Mouse (Mus musculus): Measurements from ENCODE around the gene Arhgef19.
A peak's percentile ranks its signal among the peaks of the same experiment; 100 is the strongest.

The Arhgef19 gene

DNA sequence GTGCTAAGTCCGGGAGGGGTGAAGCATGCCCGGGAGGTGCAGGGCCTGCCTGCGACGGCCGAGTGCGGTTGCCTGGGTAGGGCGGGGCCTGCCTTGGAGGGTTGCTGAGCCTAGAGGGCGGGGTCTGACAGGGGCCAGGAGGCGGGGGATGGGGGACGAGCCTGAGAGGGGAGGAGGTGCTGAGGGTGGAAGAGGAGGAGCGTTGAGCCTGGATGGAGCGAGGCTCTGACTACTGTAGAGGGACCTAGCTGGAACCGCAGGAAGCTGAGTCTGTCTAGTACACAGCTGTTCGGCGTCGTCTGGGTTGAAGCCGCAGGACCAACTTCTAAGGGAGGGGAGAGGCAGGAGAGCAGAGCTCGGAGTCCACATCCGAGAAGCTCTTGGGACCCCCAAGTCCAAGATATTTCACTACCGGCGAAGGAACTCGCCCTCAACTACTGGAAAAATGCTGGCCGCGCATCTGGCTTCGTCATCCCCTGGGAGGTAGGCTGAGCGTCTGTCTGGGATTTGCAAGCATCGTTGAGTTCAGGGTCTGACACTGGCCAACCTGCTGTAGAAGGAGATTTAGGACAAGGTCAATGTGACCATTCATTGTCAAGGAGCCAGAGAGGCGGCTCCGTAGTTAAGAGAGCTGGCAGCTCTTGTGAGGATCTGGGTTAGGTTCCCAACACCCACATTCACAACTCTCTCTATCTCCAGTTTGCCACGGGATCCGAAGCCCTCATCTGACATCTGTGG, at the start of gene Arhgef19:
Arhgef19 (plus strand) TSS at position 112 of the 738 bp plus-strand sequence.
- peak in 1 of 2 experiments; percentile 61 for DNase-seq (ENCODE audit: low spot score in 2 of 2)

DNA sequence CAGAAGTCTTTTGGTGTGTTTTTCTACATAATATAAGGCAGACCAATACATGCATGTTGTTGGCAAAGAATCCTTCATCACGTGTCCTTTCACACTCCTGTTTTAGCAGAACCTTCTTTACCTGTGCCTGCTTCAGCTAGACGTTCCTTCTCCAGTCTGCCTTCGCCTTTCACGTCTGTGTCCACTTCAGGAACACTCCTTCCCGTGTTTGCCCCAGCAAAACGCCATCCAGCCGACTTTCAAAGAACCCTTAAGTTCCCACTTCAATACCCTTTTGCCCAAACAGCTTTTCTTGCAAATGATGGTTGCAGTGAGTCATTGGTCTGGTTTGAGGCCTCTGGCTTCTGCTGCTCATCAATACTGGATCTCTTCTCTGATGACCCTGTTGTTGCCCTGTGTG, 48.0 kb upstream of the Arhgef19 start:
- DNase-seq (ENCODE audit: low spot score in 2 of 2), result no peak

DNA sequence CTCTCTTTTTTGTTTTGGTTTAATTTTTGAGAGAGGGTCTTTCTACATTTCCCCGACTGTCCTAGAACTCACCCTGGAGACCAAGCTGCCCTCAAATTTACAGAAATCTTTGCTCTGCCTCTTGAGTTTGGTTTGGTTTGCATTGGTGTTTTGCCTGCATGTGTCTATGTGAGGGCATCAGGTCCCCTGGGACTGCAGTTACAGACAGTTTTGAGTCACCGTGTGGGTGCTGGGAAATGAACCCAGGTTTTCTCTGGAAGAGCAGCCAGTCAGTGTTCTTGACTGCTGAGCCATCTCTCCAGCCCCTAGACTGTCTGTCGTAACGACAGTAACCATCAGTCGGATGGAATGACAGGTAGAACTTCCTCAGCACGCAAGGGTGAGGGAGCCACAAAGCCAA, 44.7 kb upstream of the Arhgef19 start:
- no peak for DNase-seq (ENCODE audit: low spot score in 2 of 2)

DNA sequence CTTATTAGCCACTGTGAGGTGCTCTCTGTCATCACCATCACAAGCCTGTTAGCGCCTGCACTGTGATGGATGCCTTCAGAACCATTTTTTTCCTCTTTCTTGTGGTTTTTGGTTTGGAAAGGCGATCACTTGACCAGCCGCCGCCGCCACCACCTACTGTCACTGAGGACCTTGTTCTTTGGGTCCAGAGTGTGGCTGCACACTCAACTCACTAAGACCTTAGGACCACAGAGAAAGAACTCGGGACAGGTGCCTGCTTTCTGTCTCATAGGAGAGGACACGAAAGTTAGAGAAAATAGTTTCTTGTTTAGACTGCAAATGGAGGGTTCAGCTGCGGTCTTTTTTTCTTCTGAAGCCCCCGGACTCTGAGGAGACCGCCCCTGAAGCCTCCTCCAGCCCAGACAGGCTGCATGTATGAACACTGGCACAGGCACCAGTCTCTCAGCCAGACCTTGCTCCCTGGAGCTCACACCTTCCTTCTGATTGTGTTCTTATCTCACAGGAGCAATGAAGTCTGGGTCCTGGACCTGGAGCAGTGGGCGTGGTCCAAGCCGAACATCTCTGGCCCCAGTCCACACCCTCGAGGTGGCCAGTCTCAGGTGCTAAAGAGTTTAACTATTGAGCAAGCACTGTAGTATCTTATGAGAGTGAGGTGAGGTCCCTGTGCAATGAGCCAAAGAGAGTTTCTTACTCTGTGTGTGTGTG, 42.2 kb upstream of the Arhgef19 start:
- DNase-seq (ENCODE audit: low spot score in 2 of 2), result no peak

DNA sequence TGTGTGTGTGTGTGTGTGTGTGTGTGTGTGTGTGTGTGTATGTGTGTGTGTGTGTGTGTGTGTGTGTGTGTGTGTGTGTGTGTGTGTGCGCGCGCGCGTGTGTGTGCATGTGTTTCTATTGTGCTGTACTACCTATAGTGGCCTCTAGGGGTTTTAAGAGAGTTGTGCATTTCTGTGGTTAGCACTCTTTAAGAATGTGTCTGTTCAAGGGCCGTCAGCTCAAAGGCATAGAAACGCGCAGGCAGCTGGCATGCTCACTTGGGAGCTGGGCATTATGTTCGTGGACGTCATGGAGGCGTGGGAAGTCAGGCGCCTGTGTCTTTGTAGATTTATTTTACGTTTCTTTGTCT, 41.6 kb upstream of the Arhgef19 start:
- no peak for DNase-seq (ENCODE audit: low spot score in 2 of 2)

- DNase-seq (ENCODE audit: low spot score in 2 of 2), result no peak
These were observed 38.4 kb upstream of the Arhgef19 start for GRCm38 (mm10) chr4:141200906-141201305.

DNA sequence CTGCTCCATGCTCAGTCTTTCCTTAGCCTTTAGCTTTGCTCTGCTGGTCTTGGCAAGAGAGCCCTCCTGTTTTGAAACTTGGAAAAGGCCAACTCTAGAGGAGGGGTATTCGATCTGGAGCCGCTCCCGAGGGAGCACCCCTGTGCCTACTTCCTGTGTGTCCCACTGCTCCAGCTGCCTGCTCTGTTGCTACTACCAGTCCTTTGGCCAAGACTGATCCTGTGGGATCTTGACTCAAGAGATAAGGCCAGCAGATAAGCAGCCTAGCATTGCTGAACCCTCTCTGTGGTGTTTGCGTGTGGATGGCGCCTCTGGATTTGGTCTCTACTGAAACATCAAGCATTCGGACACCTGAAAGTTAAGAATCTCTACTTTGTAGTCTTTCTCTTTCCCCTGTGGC, 37.1 kb upstream of the Arhgef19 start:
- DNase-seq (ENCODE audit: low spot score in 2 of 2), result no peak

- DNase-seq (ENCODE audit: low spot score in 2 of 2), result peak in 1 of 2 experiments; percentile 24
These were observed 34.7 kb upstream of the Arhgef19 start for GRCm38 (mm10) chr4:141204580-141205061.

DNA sequence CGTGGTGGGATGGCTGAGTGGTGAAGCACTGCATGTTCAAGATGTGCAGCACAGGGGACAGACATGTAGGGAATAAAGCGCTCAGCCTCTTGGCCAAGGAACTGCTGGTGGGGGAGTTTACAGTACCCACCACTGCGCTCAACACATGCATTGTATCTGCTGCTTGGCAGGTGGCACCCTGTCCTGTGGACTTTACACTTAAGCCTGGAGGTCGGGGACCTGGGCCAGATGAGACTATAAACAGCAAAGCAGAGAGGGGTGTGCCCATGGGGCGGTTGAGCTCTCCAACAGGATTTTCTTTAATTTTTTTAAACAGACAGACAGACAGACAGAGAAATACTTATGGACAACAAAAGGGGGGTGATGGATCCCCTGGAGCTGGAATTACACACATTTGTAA, 32.2 kb upstream of the Arhgef19 start:
- no peak for DNase-seq (ENCODE audit: low spot score in 2 of 2)

- no peak for DNase-seq (ENCODE audit: low spot score in 2 of 2)
These were observed 28.6 kb upstream of the Arhgef19 start for GRCm38 (mm10) chr4:141210524-141211219.

DNA sequence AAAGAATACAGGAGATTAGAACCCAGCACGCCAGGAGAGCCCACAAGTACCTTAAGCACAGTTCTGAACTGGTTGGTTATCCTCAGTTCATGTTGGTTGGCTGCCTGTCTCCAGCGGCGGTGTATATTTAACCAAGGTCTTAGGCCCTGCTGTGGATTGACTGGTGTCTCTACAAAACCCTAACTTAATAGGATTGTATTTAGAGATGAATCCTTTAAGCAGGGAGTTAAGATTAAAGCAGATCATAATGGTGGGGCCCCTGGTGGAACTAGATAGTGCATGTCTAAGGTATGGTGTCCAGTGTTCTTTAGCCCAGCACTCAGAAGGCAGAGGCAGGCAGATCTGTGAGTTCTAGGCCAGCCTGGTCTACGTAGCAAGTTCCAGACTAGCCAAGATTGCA, 27.7 kb upstream of the Arhgef19 start:
- DNase-seq (ENCODE audit: low spot score in 2 of 2), result no peak

DNA sequence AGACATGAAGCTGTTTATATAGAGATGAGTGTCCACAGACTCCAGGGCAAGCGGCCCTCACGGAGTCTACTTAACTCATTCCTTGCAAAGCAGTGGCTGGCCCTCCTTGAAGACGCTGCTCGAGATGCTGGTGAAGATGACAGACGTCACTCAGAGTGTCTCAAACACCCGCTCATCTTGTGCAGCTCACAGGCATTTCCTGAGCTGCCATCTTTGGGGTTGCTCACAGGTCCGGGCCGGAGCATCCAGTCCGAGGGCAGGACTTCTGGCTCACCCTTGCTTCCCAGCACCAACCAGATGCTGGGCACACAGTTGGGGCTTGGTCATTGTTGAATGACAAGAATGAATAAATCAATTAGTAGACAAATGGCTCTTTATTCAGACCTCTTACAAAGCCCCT, 26.4 kb upstream of the Arhgef19 start:
- DNase-seq (ENCODE audit: low spot score in 2 of 2), result no peak

DNA sequence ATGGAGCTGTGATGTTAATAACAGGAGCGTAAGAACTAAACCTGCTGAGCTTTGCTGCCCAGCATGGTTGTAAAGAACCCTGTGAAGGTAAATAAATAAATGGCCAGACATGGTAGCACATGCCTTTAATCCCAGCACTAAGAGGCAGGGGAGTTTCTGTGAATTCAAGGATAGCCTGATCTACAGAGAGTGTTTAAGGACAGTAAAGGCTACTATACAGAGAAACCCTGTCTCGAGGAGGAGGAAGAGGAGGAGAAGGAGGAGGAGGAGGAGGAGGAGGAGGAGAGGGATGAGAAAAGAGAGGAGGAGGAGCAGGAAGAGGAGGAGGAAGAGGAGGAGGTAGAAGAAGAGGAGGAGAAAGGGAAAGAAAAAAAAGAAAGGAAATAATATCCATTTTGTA, 26.0 kb upstream of the Arhgef19 start:
- no peak for DNase-seq (ENCODE audit: low spot score in 2 of 2)

DNA sequence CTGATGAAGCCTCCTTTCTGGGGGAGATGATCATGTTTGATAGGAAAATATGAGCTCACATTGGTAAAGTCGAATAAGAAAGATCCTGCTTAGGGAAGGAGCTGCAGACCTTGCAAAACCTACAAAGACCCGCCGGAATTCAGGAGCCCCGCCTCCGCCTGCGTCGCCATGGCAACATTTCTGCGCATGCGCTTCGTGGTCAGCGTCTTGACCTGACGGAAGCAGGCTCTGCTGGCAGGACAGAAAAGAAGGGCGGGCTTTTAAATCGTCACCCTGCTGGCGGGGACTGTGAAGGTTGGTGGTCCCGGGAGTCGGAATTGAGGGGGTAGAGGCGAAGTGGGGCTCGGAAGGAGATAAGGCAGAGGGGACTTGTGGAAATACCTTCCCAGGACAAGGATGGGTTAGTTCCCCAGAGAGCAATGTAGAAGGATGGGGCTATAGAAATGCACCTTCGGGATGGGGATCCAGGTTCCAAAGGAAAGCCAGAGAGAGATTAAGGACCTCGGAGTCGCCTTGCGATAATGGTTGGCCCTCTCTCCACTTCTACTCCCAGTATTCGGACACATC, 25.4 kb upstream of the Arhgef19 start, which contains the start of gene Rsg1:
Rsg1 (plus strand) TSS at position 187 of the 567 bp plus-strand sequence.
- DNase-seq (ENCODE audit: low spot score in 2 of 2), result peak; percentile 93 to 97

DNA sequence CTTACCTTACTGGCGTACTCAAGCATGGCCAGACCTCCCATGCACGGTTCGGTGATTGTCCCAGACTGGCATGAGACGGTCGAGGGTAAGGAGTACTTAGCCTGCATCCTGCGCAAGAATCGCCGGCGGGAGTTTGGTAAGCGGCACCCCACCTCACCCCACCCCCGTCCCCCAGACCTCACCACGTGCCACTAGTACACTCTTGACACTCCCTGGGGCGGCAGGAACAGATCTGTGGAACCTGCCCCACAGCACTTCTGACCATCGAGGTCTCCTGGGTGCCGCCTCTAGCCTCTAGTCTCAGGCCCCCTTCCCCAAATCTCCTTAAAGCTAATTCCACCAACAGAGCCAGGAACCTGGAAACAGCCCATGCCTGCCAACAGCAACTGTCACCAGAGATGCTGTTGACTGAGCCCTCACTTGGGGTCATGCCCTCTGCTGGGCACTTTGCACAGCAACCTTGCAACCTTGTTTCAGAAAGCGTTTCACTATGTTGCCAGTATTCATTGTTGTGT, 24.9 kb upstream of the Arhgef19 start:
- DNase-seq (ENCODE audit: low spot score in 2 of 2), result peak in 1 of 2 experiments; percentile 35

- peak in 1 of 2 experiments; percentile 64 for DNase-seq (ENCODE audit: low spot score in 2 of 2)
These were observed 19.6 kb upstream of the Arhgef19 start for GRCm38 (mm10) chr4:141219583-141220213.

- no peak for DNase-seq (ENCODE audit: low spot score in 2 of 2)
These were observed 17.5 kb upstream of the Arhgef19 start for GRCm38 (mm10) chr4:141221848-141222247.

- no peak for DNase-seq (ENCODE audit: low spot score in 2 of 2)
These were observed 16.5 kb upstream of the Arhgef19 start for GRCm38 (mm10) chr4:141222752-141223151.

- DNase-seq (ENCODE audit: low spot score in 2 of 2), result no peak
These were observed 10.6 kb upstream of the Arhgef19 start for GRCm38 (mm10) chr4:141228687-141229086.

- no peak for DNase-seq (ENCODE audit: low spot score in 2 of 2)
These were observed 6.1 kb upstream of the Arhgef19 start for GRCm38 (mm10) chr4:141233196-141233595.

- DNase-seq (ENCODE audit: low spot score in 2 of 2), result no peak
These were observed 3.7 kb upstream of the Arhgef19 start for GRCm38 (mm10) chr4:141235537-141236111.
